Mouse (Mus musculus): Measurements from ENCODE around the gene Dlgap5.

Dlgap5 gene

GRCm38 (mm10) chr14:47352272-47352671, 65.9 kb downstream of the Dlgap5 start:
- no peak for DNase-seq (ENCODE audit: low spot score)

- DNase-seq (ENCODE audit: low spot score): no peak
Measured at GRCm38 (mm10) chr14:47350974-47351373, 67.2 kb downstream of the Dlgap5 start.

GRCm38 (mm10) chr14:47346715-47347114, 71.5 kb downstream of the Dlgap5 start:
- no peak for DNase-seq (ENCODE audit: low spot score)

GRCm38 (mm10) chr14:47341811-47342291, 76.4 kb downstream of the Dlgap5 start:
- DNase-seq (ENCODE audit: low spot score): no peak

- no peak for DNase-seq (ENCODE audit: low spot score)
Measured at GRCm38 (mm10) chr14:47340231-47340925, 77.8 kb downstream of the Dlgap5 start.

Measured in ovary, adult 18-20 months (tissue).